Mouse (Mus musculus) testis, postnatal 10 days (tissue): Measurements from ENCODE around the gene Asb8.
A peak's percentile ranks its signal among the peaks of the same experiment; 100 is the strongest.

Source experiments
- DNase-seq: peaks from one replicate; pipeline ENCODE4 v3.0.0; 2021; ENCODE audit warnings: low spot score

Gene Asb8

GRCm38 (mm10) chr15:98155944-98156343 is 9.5 kb downstream of the Asb8 start:
- DNase-seq, result no peak

GRCm38 (mm10) chr15:98155272-98155671 is 10.2 kb downstream of the Asb8 start:
- no peak for DNase-seq

- no peak for DNase-seq
Measured at GRCm38 (mm10) chr15:98154631-98155030, 10.8 kb downstream of the Asb8 start.

- DNase-seq, result no peak
Measured at GRCm38 (mm10) chr15:98154146-98154545, 11.3 kb downstream of the Asb8 start.

GRCm38 (mm10) chr15:98153625-98154024 is 11.8 kb downstream of the Asb8 start:
- no peak for DNase-seq

GRCm38 (mm10) chr15:98152916-98153315 is 12.5 kb downstream of the Asb8 start:
- DNase-seq, result no peak

- DNase-seq, result no peak
Measured at GRCm38 (mm10) chr15:98149166-98149602, 16.2 kb downstream of the Asb8 start.

GRCm38 (mm10) chr15:98148356-98148755 is 17.1 kb downstream of the Asb8 start:
- DNase-seq, result no peak

GRCm38 (mm10) chr15:98145559-98146181 is 19.8 kb downstream of the Asb8 start:
- DNase-seq, result peak; percentile 95

GRCm38 (mm10) chr15:98144861-98145507 is 20.4 kb downstream of the Asb8 start:
- DNase-seq, result peak; percentile 69

- no peak for DNase-seq
Measured at GRCm38 (mm10) chr15:98142515-98142914, 22.9 kb downstream of the Asb8 start.

GRCm38 (mm10) chr15:98140809-98141208 is 24.6 kb downstream of the Asb8 start:
- DNase-seq, result no peak

- no peak for DNase-seq
Measured at GRCm38 (mm10) chr15:98139763-98140162, 25.7 kb downstream of the Asb8 start.

GRCm38 (mm10) chr15:98136871-98137270 is 28.6 kb downstream of the Asb8 start:
- DNase-seq, result no peak

GRCm38 (mm10) chr15:98135671-98136070 is 29.8 kb downstream of the Asb8 start:
- no peak for DNase-seq

- no peak for DNase-seq
Measured at GRCm38 (mm10) chr15:98134666-98135065, 30.8 kb downstream of the Asb8 start.

- DNase-seq, result no peak
Measured at GRCm38 (mm10) chr15:98134034-98134433, 31.4 kb downstream of the Asb8 start.

- no peak for DNase-seq
Measured at GRCm38 (mm10) chr15:98133471-98133870, 32.0 kb downstream of the Asb8 start.

- no peak for DNase-seq
Measured at GRCm38 (mm10) chr15:98131942-98132655, 33.3 kb downstream of the Asb8 start.

- DNase-seq, result no peak
Measured at GRCm38 (mm10) chr15:98131451-98131850, 34.0 kb downstream of the Asb8 start.

GRCm38 (mm10) chr15:98131001-98131400 is 34.4 kb downstream of the Asb8 start:
- no peak for DNase-seq

GRCm38 (mm10) chr15:98120831-98121230 is 44.6 kb downstream of the Asb8 start:
- DNase-seq, result no peak

GRCm38 (mm10) chr15:98119363-98119762 is 46.1 kb downstream of the Asb8 start:
- no peak for DNase-seq
